Mouse (Mus musculus) embryo, embryonic 10 days (tissue): ENCODE data around the gene Tab2.

Source experiments
- DNase-seq: peaks from one replicate; pipeline ENCODE4 v3.0.0-alpha.2; 2015; ENCODE audit warnings: low spot score

The Tab2 gene

GRCm38 (mm10) chr10:7956228-7957001 lies at the start of gene Tab2:
TSS of gene Tab2 (minus strand) at chr10:7956230.
- peak; percentile 96 for DNase-seq

- DNase-seq: no peak
Observed at GRCm38 (mm10) chr10:7992258-7992919, 36.4 kb upstream of the Tab2 start.

- DNase-seq: no peak
Observed at GRCm38 (mm10) chr10:7991596-7991995, 35.6 kb upstream of the Tab2 start.

- DNase-seq: no peak
Observed at GRCm38 (mm10) chr10:7987521-7987920, 31.5 kb upstream of the Tab2 start.

GRCm38 (mm10) chr10:7976462-7976861 lies 20.4 kb upstream of the Tab2 start:
- DNase-seq: no peak

GRCm38 (mm10) chr10:7968747-7969280 lies 12.8 kb upstream of the Tab2 start:
- no peak for DNase-seq

GRCm38 (mm10) chr10:7967096-7967495 lies 11.1 kb upstream of the Tab2 start:
- no peak for DNase-seq

GRCm38 (mm10) chr10:7959073-7959472 lies 3.0 kb upstream of the Tab2 start:
- DNase-seq: no peak

- peak; percentile 58 for DNase-seq
Observed at GRCm38 (mm10) chr10:7955634-7956121, 352 bp downstream of the Tab2 start.

- DNase-seq: peak; percentile 44
Observed at GRCm38 (mm10) chr10:7954989-7955633, 919 bp downstream of the Tab2 start.

GRCm38 (mm10) chr10:7954627-7954988 lies 1.4 kb downstream of the Tab2 start:
- peak; percentile 17 for DNase-seq

GRCm38 (mm10) chr10:7943006-7943405 lies 13.0 kb downstream of the Tab2 start:
- peak; percentile 58 for DNase-seq

- DNase-seq: no peak
Observed at GRCm38 (mm10) chr10:7936556-7937192, 19.4 kb downstream of the Tab2 start.

- DNase-seq: no peak
Observed at GRCm38 (mm10) chr10:7932958-7933357, 23.1 kb downstream of the Tab2 start.

GRCm38 (mm10) chr10:7928996-7929395 lies 27.0 kb downstream of the Tab2 start:
- DNase-seq: no peak

- no peak for DNase-seq
Observed at GRCm38 (mm10) chr10:7925481-7925880, 30.5 kb downstream of the Tab2 start.

GRCm38 (mm10) chr10:7923433-7923832 lies 32.6 kb downstream of the Tab2 start:
- DNase-seq: no peak

GRCm38 (mm10) chr10:7911268-7911667 lies 44.8 kb downstream of the Tab2 start:
- DNase-seq: no peak

GRCm38 (mm10) chr10:7907151-7907550 lies 48.9 kb downstream of the Tab2 start:
- DNase-seq: no peak

GRCm38 (mm10) chr10:7904157-7904556 lies 51.9 kb downstream of the Tab2 start:
- DNase-seq: no peak

- DNase-seq: no peak
Observed at GRCm38 (mm10) chr10:7900719-7901627, 55.1 kb downstream of the Tab2 start.
